Mouse (Mus musculus): ENCODE measurements around the gene Rbbp9.

Gene Rbbp9

GRCm38 (mm10) chr2:144502134-144502533 lies 48.5 kb downstream of the Rbbp9 start:
- no peak for DNase-seq (ENCODE audit: low read depth, low spot score)
